In genomic region chr16:90924606-90925370, GRCm38 (mm10) we compare ENCODE assay signal across 9 mouse cellular contexts. TPM values are rescaled to one million over a fixed set of nuclear protein-coding genes. Genes with fewer than 3 reads are reported as not detected.
A peak's percentile ranks its signal among the peaks of the same experiment; 100 is the strongest.
DNase-seq lines count a peak whose midpoint lies in the region; ATAC-seq and TF ChIP-seq lines count a peak whose summit lies in the region.
"Had no signal": no experiment of that assay in that cellular context is flagged by ENCODE, and none has a peak within 500 bp of the region (broad histone marks: within the 10 kb centered on the region; RNA-seq: fewer than 3 reads in every experiment).

No protein-coding gene starts in this region.

- no peaks in the 10 kb centered on the region for H3K4me1 ChIP-seq in midbrain, embryonic 15.5 days
- H3K4me1 ChIP-seq in midbrain, embryonic 16.5 days (ENCODE audit: control insufficient read depth, insufficient read depth, low read length), result no peaks in the 10 kb centered on the region
- H3K4me1 ChIP-seq in heart, adult 2 months (ENCODE audit: control insufficient read depth, insufficient read depth, low read length), result peaks cover 4% of the 10 kb centered on the region; the same call in 1 of the 2 replicates
- no peaks in the 10 kb centered on the region; the same call in 1 of the 2 replicates for H3K4me1 ChIP-seq in cerebellum, adult 2 months (ENCODE audit: control insufficient read depth, insufficient read depth, low read length)

- TF ChIP-seq POLR2A in heart, adult 2 months (IDR thresholded peaks at IDR 0.05; ENCODE audit: insufficient read depth, low read depth, low read length), result 0 out of 2 replicates have a peak, but pooled peaks have one; percentile 21
- no peak for TF ChIP-seq POLR2A in cerebellum, adult 2 months (IDR thresholded peaks at IDR 0.05; ENCODE audit: borderline replicate concordance, insufficient read depth, low read length)

- 0 out of 2 replicates have a peak, but pooled peaks have one; percentile 15 for ATAC-seq in midbrain, embryonic 15.5 days (replicated peaks)
- ATAC-seq in midbrain, embryonic 16.5 days, result no peak

- H3K79me2 ChIP-seq in heart, adult 2 months (replicated peaks; ENCODE audit: control insufficient read depth, insufficient read depth, low read length), result no peaks in the 10 kb centered on the region

- H3K27ac ChIP-seq in midbrain, embryonic 15.5 days, result no peak overlapping the region
- no peak overlapping the region for H3K27ac ChIP-seq in midbrain, embryonic 16.5 days (ENCODE audit: low read length)
- H3K27ac ChIP-seq in heart, adult 2 months, result peak overlapping the region; percentile 52
- no peak overlapping the region for H3K27ac ChIP-seq in cerebellum, adult 2 months (ENCODE audit: insufficient read depth, low read length)

- TF ChIP-seq CTCF in heart, adult 2 months (IDR thresholded peaks at IDR 0.05), result no peak
- no peak for TF ChIP-seq CTCF in cerebellum, adult 2 months (IDR thresholded peaks at IDR 0.05; ENCODE audit: borderline replicate concordance, insufficient read depth, low read depth, low read length)

- H3K36me3 ChIP-seq in midbrain, embryonic 15.5 days (replicated peaks), result no peaks in the 10 kb centered on the region; the same call in 1 of the 2 replicates
- H3K36me3 ChIP-seq in midbrain, embryonic 16.5 days (ENCODE audit: control insufficient read depth, insufficient read depth, low read length), result peaks cover 3% of the 10 kb centered on the region; the same call in 1 of the 2 replicates
- no peaks in the 10 kb centered on the region for H3K36me3 ChIP-seq in heart, adult 2 months (ENCODE audit: control insufficient read depth, insufficient read depth, low read length)

- DNase-seq in heart, adult 2 months, result peak; percentile 58 to 59
- DNase-seq in kidney, postnatal 14 days, result peak; percentile 57
- peak; percentile 72 for DNase-seq in testis, postnatal 10 days (ENCODE audit: low spot score)
- DNase-seq in cerebellum, adult 2 months, result no peak
- DNase-seq in embryo, embryonic 10 days (ENCODE audit: low spot score), result no peak
- no peak for DNase-seq in retina, postnatal 1 day

- H3K9me3 ChIP-seq in midbrain, embryonic 15.5 days, result no peaks in the 10 kb centered on the region
- no peaks in the 10 kb centered on the region for H3K9me3 ChIP-seq in midbrain, embryonic 16.5 days (replicated peaks; ENCODE audit: control insufficient read depth, low read length, poor library complexity, severe bottlenecking)

- H3K4me2 ChIP-seq in midbrain, embryonic 15.5 days, result no peak overlapping the region
- no peak overlapping the region for H3K4me2 ChIP-seq in midbrain, embryonic 16.5 days (ENCODE audit: low read length)

- TF ChIP-seq EP300 in heart, adult 2 months (IDR thresholded peaks at IDR 0.05; ENCODE audit: insufficient read depth, low read depth, low read length), result peak; percentile 45; the same call in 1 of the 2 replicates

- WGBS in midbrain, embryonic 15.5 days, result 88% methylated on average over 13 of the region's 13 CpGs
- 91% methylated on average over 13 of the region's 13 CpGs for WGBS in midbrain, embryonic 16.5 days
- 61% methylated on average over 13 of the region's 13 CpGs for WGBS in heart, adult 2 months
- 91% methylated on average over 13 of the region's 13 CpGs for WGBS in cerebellum, adult 2 months

- intact Hi-C loops in heart, adult 2 months (cut with DNase I), result loop anchor here (2.0 to 5.0 kb wide), 2 partner anchors 96 to 197 kb away; partner anchors contain the start of gene Mis18a

- H3K4me3 ChIP-seq in midbrain, embryonic 15.5 days, result no peak overlapping the region
- H3K4me3 ChIP-seq in midbrain, embryonic 16.5 days (ENCODE audit: low read depth, low read length), result no peak overlapping the region
- no peak overlapping the region for H3K4me3 ChIP-seq in heart, adult 2 months
- H3K4me3 ChIP-seq in cerebellum, adult 2 months (replicated peaks; ENCODE audit: insufficient read depth, low read depth, low read length), result no peak overlapping the region

- no peak overlapping the region for H3K9ac ChIP-seq in midbrain, embryonic 15.5 days
- no peak overlapping the region for H3K9ac ChIP-seq in midbrain, embryonic 16.5 days (ENCODE audit: low read depth, low read length)
- no peak overlapping the region for H3K9ac ChIP-seq in heart, adult 2 months (ENCODE audit: low read depth, low read length)

- no peaks in the 10 kb centered on the region for H3K27me3 ChIP-seq in midbrain, embryonic 15.5 days (replicated peaks)
- no peaks in the 10 kb centered on the region for H3K27me3 ChIP-seq in midbrain, embryonic 16.5 days (ENCODE audit: control insufficient read depth, insufficient read depth, low read depth, low read length)
- no peaks in the 10 kb centered on the region for H3K27me3 ChIP-seq in heart, adult 2 months (ENCODE audit: control insufficient read depth, insufficient read depth, low read length)
- H3K27me3 ChIP-seq in cerebellum, adult 2 months (ENCODE audit: control insufficient read depth, insufficient read depth, low read length), result no peaks in the 10 kb centered on the region
- H3K27me3 ChIP-seq: Patski had no signal

RNA-seq across cellular contexts. Expression of gene Cfap298, which starts 10.1 kb away (rescaled TPM):
- polyA plus RNA-seq in midbrain, embryonic 15.5 days (2015; fragmentation: Nextera tagmentation; extraction: Ambion mirVana), result 53.9 TPM in 2 replicates
- polyA plus RNA-seq in midbrain, embryonic 16.5 days (2015; fragmentation: Nextera tagmentation; extraction: Ambion mirVana), result 60.7 and 64.4 TPM in 2 replicates
- total RNA-seq in heart, adult 2 months (2021), result 10 to 100 TPM; 24.2 to 27.5 TPM
- 8.2 TPM in 2 replicates for polyA plus RNA-seq in heart, adult 2 months (2012; rRNA removed)
- polyA plus RNA-seq in cerebellum, adult 2 months (2012; rRNA removed), result 27.7 and 32.7 TPM in 2 replicates

Comparison
In these comparisons a context has a peak if more than half of its experiments do, and no peak if none do; other contexts are left out.
1. DNase-seq: peak in heart, adult 2 months (2 of 2), kidney, postnatal 14 days (single experiment) and testis, postnatal 10 days (single experiment); none in cerebellum, adult 2 months (0 of 2), embryo, embryonic 10 days (single experiment) and retina, postnatal 1 day (single experiment).